Mouse (Mus musculus) neural tube, embryonic 12.5 days (tissue): ENCODE measurements around the gene Inpp5a. TPM values are rescaled to one million over a fixed set of nuclear protein-coding genes. Genes with fewer than 3 reads are reported as not detected.

Experiments used
- ATAC-seq: fragments of 200-750 bp; cut with Nextera tagmentation; 2 replicates; pipeline ENCODE4 v1.8.0; 2017; ENCODE audit warnings: low read depth, mild to moderate bottlenecking, moderate TSS enrichment, moderate library complexity; ENCODE audit not compliant: low FRiP score
- H3K27ac ChIP-seq: fragments of 300-500 bp; sonication (generic); 2 replicates; pipeline ENCODE4 v1.5.1; 2016
- H3K27me3 ChIP-seq: fragments of 300-500 bp; sonication (generic); replicated peaks from 2 replicates; pipeline ENCODE4 v1.6.1; 2016; ENCODE audit warnings: mild to moderate bottlenecking
- H3K36me3 ChIP-seq: fragments of 300-500 bp; sonication (generic); 2 replicates; pipeline ENCODE4 v1.6.1; 2016; ENCODE audit warnings: mild to moderate bottlenecking
- H3K4me1 ChIP-seq: fragments of 300-500 bp; sonication (generic); 2 replicates; pipeline ENCODE4 v1.6.1; 2016
- H3K4me2 ChIP-seq: fragments of 300-500 bp; sonication (generic); replicated peaks from 2 replicates; pipeline ENCODE4 v1.6.1; 2016; ENCODE audit warnings: mild to moderate bottlenecking
- H3K4me3 ChIP-seq: fragments of 300-500 bp; sonication (generic); 2 replicates; pipeline ENCODE4 v1.5.1; 2016
- H3K9ac ChIP-seq: fragments of 300-500 bp; sonication (generic); 2 replicates; pipeline ENCODE4 v1.6.1; 2016; ENCODE audit warnings: mild to moderate bottlenecking
- H3K9me3 ChIP-seq: fragments of 300-500 bp; sonication (generic); 2 replicates; pipeline ENCODE4 v1.6.1; 2016; ENCODE audit warnings: mild to moderate bottlenecking
- WGBS: fragments of 180-500 bp; shearing (Covaris S2); methylation state at CpG from one replicate; pipeline ENCODE4 v1.1.7; 2016; 5-methylcytosine and 5-hydroxymethylcytosine counted together
- polyA plus RNA-seq: library from polyadenylated mRNA; unstranded; fragments of >200 nt; fragmentation: Nextera tagmentation; extraction: Ambion mirVana; gene quantifications from 2 replicates; pipeline ENCODE4 v1.2.1, GENCODE M21; 2016

Inpp5a gene
- polyA plus RNA-seq, 1 experiment from 2014 or later, result 26.8 TPM

GRCm38 (mm10) chr7:139461344-139461743 lies 72.4 kb downstream of the Inpp5a start:
- no peak overlapping the region for H3K4me3 ChIP-seq
- H3K27me3 ChIP-seq, result no peaks in the 10 kb centered on the region
- no peak overlapping the region for H3K4me2 ChIP-seq
- no peaks in the 10 kb centered on the region for H3K9me3 ChIP-seq
- WGBS, result 92% methylated on average over 12 of the region's 12 CpGs
- no peak for ATAC-seq
- H3K9ac ChIP-seq, result no peak overlapping the region
- no peaks in the 10 kb centered on the region for H3K36me3 ChIP-seq
- peaks cover 1% of the 10 kb centered on the region; the same call in 1 of the 2 replicates for H3K4me1 ChIP-seq
- H3K27ac ChIP-seq, result no peak overlapping the region

GRCm38 (mm10) chr7:139462142-139462541 lies 73.2 kb downstream of the Inpp5a start:
- H3K9ac ChIP-seq, result no peak overlapping the region
- WGBS, result 83% methylated on average over 10 of the region's 10 CpGs
- H3K36me3 ChIP-seq, result no peaks in the 10 kb centered on the region
- no peak for ATAC-seq
- no peaks in the 10 kb centered on the region for H3K9me3 ChIP-seq
- H3K4me2 ChIP-seq, result no peak overlapping the region
- no peak overlapping the region for H3K4me3 ChIP-seq
- H3K27me3 ChIP-seq, result no peaks in the 10 kb centered on the region
- H3K4me1 ChIP-seq, result peaks cover 9% of the 10 kb centered on the region
- H3K27ac ChIP-seq, result no peak overlapping the region

- no peak overlapping the region for H3K9ac ChIP-seq
- no peaks in the 10 kb centered on the region for H3K9me3 ChIP-seq
- no peaks in the 10 kb centered on the region for H3K36me3 ChIP-seq
- no peak overlapping the region for H3K27ac ChIP-seq
- no peak for ATAC-seq
- 77% methylated on average over 4 of the region's 4 CpGs for WGBS
- H3K4me2 ChIP-seq, result no peak overlapping the region
- H3K27me3 ChIP-seq, result no peaks in the 10 kb centered on the region
- peaks cover 17% of the 10 kb centered on the region for H3K4me1 ChIP-seq
- H3K4me3 ChIP-seq, result no peak overlapping the region
These were observed 76.6 kb downstream of the Inpp5a start for GRCm38 (mm10) chr7:139465538-139465937.

GRCm38 (mm10) chr7:139466484-139467176 lies 77.7 kb downstream of the Inpp5a start:
- Histone ChIP-seq H3K27me3 (no peaks in the 10 kb centered on the region), H3K9ac (no peak overlapping the region), H3K4me2 (no peak overlapping the region), H3K27ac (no peak overlapping the region), H3K4me1 (peaks cover 17% of the 10 kb centered on the region), H3K4me3 (no peak overlapping the region), H3K36me3 (no peaks in the 10 kb centered on the region), H3K9me3 (no peaks in the 10 kb centered on the region)
- WGBS, result 55% methylated on average over 7 of the region's 7 CpGs
- ATAC-seq, result no peak

GRCm38 (mm10) chr7:139467177-139467895 lies 78.4 kb downstream of the Inpp5a start:
- WGBS, result 76% methylated on average over 10 of the region's 10 CpGs
- Histone ChIP-seq H3K4me3 (no peak overlapping the region), H3K36me3 (no peaks in the 10 kb centered on the region), H3K4me2 (no peak overlapping the region), H3K27me3 (no peaks in the 10 kb centered on the region), H3K4me1 (peaks cover 17% of the 10 kb centered on the region), H3K27ac (no peak overlapping the region), H3K9me3 (no peaks in the 10 kb centered on the region), H3K9ac (no peak overlapping the region)
- ATAC-seq, result no peak

GRCm38 (mm10) chr7:139467896-139468279 lies 79.0 kb downstream of the Inpp5a start:
- Histone ChIP-seq H3K27ac (no peak overlapping the region), H3K36me3 (no peaks in the 10 kb centered on the region), H3K4me1 (peaks cover 17% of the 10 kb centered on the region), H3K4me2 (no peak overlapping the region), H3K27me3 (no peaks in the 10 kb centered on the region), H3K4me3 (no peak overlapping the region), H3K9ac (no peak overlapping the region), H3K9me3 (no peaks in the 10 kb centered on the region)
- WGBS, result 87% methylated on average over 4 of the region's 4 CpGs
- ATAC-seq, result no peak

- Histone ChIP-seq H3K9ac (no peak overlapping the region), H3K4me2 (no peak overlapping the region), H3K4me3 (no peak overlapping the region), H3K36me3 (no peaks in the 10 kb centered on the region), H3K27ac (no peak overlapping the region), H3K4me1 (peaks cover 17% of the 10 kb centered on the region), H3K9me3 (no peaks in the 10 kb centered on the region), H3K27me3 (no peaks in the 10 kb centered on the region)
- 66% methylated on average over 2 of the region's 2 CpGs for WGBS
- ATAC-seq, result no peak
These were observed 79.5 kb downstream of the Inpp5a start for GRCm38 (mm10) chr7:139468440-139468839.

GRCm38 (mm10) chr7:139469457-139469856 lies 80.5 kb downstream of the Inpp5a start:
- H3K4me1 ChIP-seq, result peaks cover 17% of the 10 kb centered on the region
- no peak overlapping the region for H3K4me3 ChIP-seq
- no peak overlapping the region for H3K4me2 ChIP-seq
- ATAC-seq, result no peak
- H3K9ac ChIP-seq, result no peak overlapping the region
- no peaks in the 10 kb centered on the region for H3K36me3 ChIP-seq
- no peaks in the 10 kb centered on the region for H3K9me3 ChIP-seq
- H3K27me3 ChIP-seq, result no peaks in the 10 kb centered on the region
- 81% methylated on average over 4 of the region's 4 CpGs for WGBS
- no peak overlapping the region for H3K27ac ChIP-seq

- ATAC-seq, result no peak
- peaks cover 17% of the 10 kb centered on the region for H3K4me1 ChIP-seq
- H3K9ac ChIP-seq, result no peak overlapping the region
- no peaks in the 10 kb centered on the region for H3K36me3 ChIP-seq
- H3K9me3 ChIP-seq, result no peaks in the 10 kb centered on the region
- no peak overlapping the region for H3K4me2 ChIP-seq
- H3K27ac ChIP-seq, result no peak overlapping the region
- no peak overlapping the region for H3K4me3 ChIP-seq
- no peaks in the 10 kb centered on the region for H3K27me3 ChIP-seq
- WGBS, result 86% methylated on average over 2 of the region's 2 CpGs
These were observed 81.6 kb downstream of the Inpp5a start for GRCm38 (mm10) chr7:139470481-139470880.

GRCm38 (mm10) chr7:139472052-139472451 lies 83.1 kb downstream of the Inpp5a start:
- Histone ChIP-seq H3K4me2 (no peak overlapping the region), H3K9me3 (no peaks in the 10 kb centered on the region), H3K4me3 (no peak overlapping the region), H3K27ac (no peak overlapping the region), H3K9ac (no peak overlapping the region), H3K27me3 (no peaks in the 10 kb centered on the region), H3K4me1 (peaks cover 9% of the 10 kb centered on the region), H3K36me3 (no peaks in the 10 kb centered on the region)
- ATAC-seq, result no peak
- WGBS, result 78% methylated on average over 1 of the region's 1 CpGs

- ATAC-seq, result 0 out of 2 replicates have a peak, but pooled peaks have one; percentile 44
- Histone ChIP-seq H3K9me3 (no peaks in the 10 kb centered on the region), H3K4me1 (peaks cover under 1% of the 10 kb centered on the region; the same call in 1 of the 2 replicates), H3K36me3 (no peaks in the 10 kb centered on the region), H3K9ac (no peak overlapping the region), H3K27me3 (no peaks in the 10 kb centered on the region), H3K4me3 (no peak overlapping the region), H3K4me2 (no peak overlapping the region), H3K27ac (no peak overlapping the region)
- 40% methylated on average over 7 of the region's 7 CpGs for WGBS
These were observed 84.1 kb downstream of the Inpp5a start for GRCm38 (mm10) chr7:139472865-139473549.

- H3K9ac ChIP-seq, result no peak overlapping the region
- no peaks in the 10 kb centered on the region for H3K36me3 ChIP-seq
- no peak overlapping the region for H3K4me2 ChIP-seq
- WGBS, result 56% methylated on average over 4 of the region's 4 CpGs
- no peak for ATAC-seq
- no peaks in the 10 kb centered on the region for H3K27me3 ChIP-seq
- H3K4me3 ChIP-seq, result no peak overlapping the region
- no peaks in the 10 kb centered on the region for H3K9me3 ChIP-seq
- H3K27ac ChIP-seq, result no peak overlapping the region
- H3K4me1 ChIP-seq, result no peaks in the 10 kb centered on the region
These were observed 87.0 kb downstream of the Inpp5a start for GRCm38 (mm10) chr7:139475896-139476295.
